Mouse (Mus musculus) neural tube, embryonic 15.5 days (tissue): ENCODE results near the gene Kcna1. TPM values are rescaled to one million over a fixed set of nuclear protein-coding genes. Genes with fewer than 3 reads are reported as not detected.

ENCODE experiments used
- ATAC-seq: fragments of 200-750 bp; cut with Nextera tagmentation; 2 replicates; pipeline ENCODE4 v1.8.0; 2017; ENCODE audit warnings: mild to moderate bottlenecking, moderate TSS enrichment, moderate library complexity; ENCODE audit not compliant: low FRiP score
- H3K27ac ChIP-seq: fragments of 300-500 bp; sonication (generic); replicated peaks from 2 replicates; pipeline ENCODE4 v1.5.1; 2015; ENCODE audit warnings: mild to moderate bottlenecking, inconsistent platforms
- H3K27me3 ChIP-seq: fragments of 300-500 bp; sonication (generic); replicated peaks from 2 replicates; pipeline ENCODE4 v1.6.1; 2015; ENCODE audit warnings: inconsistent platforms
- H3K36me3 ChIP-seq: fragments of 300-500 bp; sonication (generic); 2 replicates; pipeline ENCODE4 v1.6.1; 2015; ENCODE audit warnings: inconsistent platforms
- H3K4me1 ChIP-seq: fragments of 300-500 bp; sonication (generic); 2 replicates; pipeline ENCODE4 v1.6.1; 2015; ENCODE audit warnings: inconsistent platforms
- H3K4me2 ChIP-seq: fragments of 300-500 bp; sonication (generic); 2 replicates; pipeline ENCODE4 v1.6.1; 2015; ENCODE audit warnings: inconsistent platforms, mild to moderate bottlenecking, moderate library complexity
- H3K4me3 ChIP-seq: fragments of 300-500 bp; sonication (generic); replicated peaks from 2 replicates; pipeline ENCODE4 v1.5.1; 2015; ENCODE audit warnings: mild to moderate bottlenecking, inconsistent platforms
- H3K9ac ChIP-seq: fragments of 300-500 bp; sonication (generic); replicated peaks from 2 replicates; pipeline ENCODE4 v1.6.1; 2015; ENCODE audit warnings: mild to moderate bottlenecking, inconsistent platforms
- H3K9me3 ChIP-seq: fragments of 300-500 bp; sonication (generic); replicated peaks from 2 replicates; pipeline ENCODE4 v1.6.1; 2016; ENCODE audit warnings: inconsistent platforms
- WGBS: fragments of 180-500 bp; shearing (Covaris S2); methylation state at CpG from one replicate; pipeline ENCODE4 v1.1.7; 2015; ENCODE audit warnings: mixed read lengths; 5-methylcytosine and 5-hydroxymethylcytosine counted together
- polyA plus RNA-seq: library from polyadenylated mRNA; unstranded; fragments of >200 nt; fragmentation: Nextera tagmentation; extraction: Ambion mirVana; gene quantifications from 2 replicates; pipeline ENCODE4 v1.2.1, GENCODE M21; 2015

Gene Kcna1
- polyA plus RNA-seq, 1 experiment from 2014 or later = 6.1 TPM

- no peak overlapping the region for H3K4me2 ChIP-seq
- no peaks in the 10 kb centered on the region for H3K4me1 ChIP-seq
- H3K27me3 ChIP-seq = no peaks in the 10 kb centered on the region
- 78% methylated on average over 18 of the region's 18 CpGs for WGBS
- no peak overlapping the region for H3K27ac ChIP-seq
- no peak for ATAC-seq
- no peak overlapping the region for H3K4me3 ChIP-seq
- H3K36me3 ChIP-seq = no peaks in the 10 kb centered on the region
- H3K9me3 ChIP-seq = no peaks in the 10 kb centered on the region
- H3K9ac ChIP-seq = no peak overlapping the region
These were observed 50.2 kb downstream of the Kcna1 start for GRCm38 (mm10) chr6:126595805-126596629.

- no peak for ATAC-seq
- H3K9ac ChIP-seq = no peak overlapping the region
- H3K27me3 ChIP-seq = no peaks in the 10 kb centered on the region
- H3K27ac ChIP-seq = no peak overlapping the region
- 55% methylated on average over 5 of the region's 5 CpGs for WGBS
- H3K36me3 ChIP-seq = no peaks in the 10 kb centered on the region
- no peaks in the 10 kb centered on the region for H3K9me3 ChIP-seq
- no peak overlapping the region for H3K4me3 ChIP-seq
- no peak overlapping the region for H3K4me2 ChIP-seq
- H3K4me1 ChIP-seq = no peaks in the 10 kb centered on the region
These were observed 51.1 kb downstream of the Kcna1 start for GRCm38 (mm10) chr6:126595130-126595529.

- no peak for ATAC-seq
- Histone ChIP-seq H3K4me1 (no peaks in the 10 kb centered on the region), H3K27me3 (no peaks in the 10 kb centered on the region), H3K9me3 (no peaks in the 10 kb centered on the region), H3K4me3 (no peak overlapping the region), H3K27ac (no peak overlapping the region), H3K36me3 (no peaks in the 10 kb centered on the region), H3K9ac (no peak overlapping the region), H3K4me2 (no peak overlapping the region)
- WGBS = 66% methylated on average over 8 of the region's 8 CpGs
These were observed 51.8 kb downstream of the Kcna1 start for GRCm38 (mm10) chr6:126594365-126594764.

- 80% methylated on average over 4 of the region's 4 CpGs for WGBS
- Histone ChIP-seq H3K9me3 (no peaks in the 10 kb centered on the region), H3K9ac (no peak overlapping the region)
These were observed 52.8 kb downstream of the Kcna1 start for GRCm38 (mm10) chr6:126593336-126593735.

More at GRCm38 (mm10) chr6:126593336-126593735, 52.8 kb downstream of the Kcna1 start:
- Histone ChIP-seq H3K4me2 (no peak overlapping the region), H3K4me1 (no peaks in the 10 kb centered on the region), H3K27ac (no peak overlapping the region), H3K27me3 (no peaks in the 10 kb centered on the region), H3K4me3 (no peak overlapping the region), H3K36me3 (no peaks in the 10 kb centered on the region)
- ATAC-seq = no peak

Other genes with a start within 250 kb of the Kcna1 start
- 3.1 and 4.1 TPM in 2 replicates for gene Kcna5, start 111.0 kb downstream of the Kcna1 start, polyA plus RNA-seq
- 23.7 and 26.5 TPM in 2 replicates for gene Kcna6, start 94.3 kb upstream of the Kcna1 start, polyA plus RNA-seq
- gene Ndufa9, start 202.8 kb upstream of the Kcna1 start, polyA plus RNA-seq = 210 and 213 TPM in 2 replicates
- 0.06 and 0.09 TPM in 2 replicates for gene Akap3, start 206.7 kb upstream of the Kcna1 start, polyA plus RNA-seq